Mouse (Mus musculus): ENCODE measurements at regions not wholly inside any gene's neighbourhood (a gene's known extent, or its start where the extent isn't known, plus 50 kb on each side); places are given as distances from the start of the nearest gene placed in this dataset.

GRCm38 (mm10) chr8:126790214-126790613 lies 155.4 kb downstream of the Tomm20 start:
- peaks cover 7% of the 10 kb centered on the region for H3K9me3 ChIP-seq (replicated peaks; ENCODE audit: low read length)
- H3K4me3 ChIP-seq (replicated peaks in 1 of 3; ENCODE audit: low read depth in 2 of 3, low read length in 2 of 3, poor library complexity in 1 of 3) = no peak overlapping the region
- in situ Hi-C loops (cut with MboI; ENCODE audit: low pct_ligation_motif_present, low pct_unique_long_range_greater_than_20kb, low sequenced_read_pairs) = no loop called here
- TF ChIP-seq BHLHE40 (IDR thresholded peaks at IDR 0.05; ENCODE audit: low read depth, low read length) (no peak), CHD1 (IDR thresholded peaks at IDR 0.05; ENCODE audit: low read depth, low read length) (no peak), RAD21 (IDR thresholded peaks at IDR 0.05; ENCODE audit: low read depth, low read length) (no peak), PAX5 (IDR thresholded peaks at IDR 0.05; ENCODE audit: low read length) (no peak), HCFC1 (IDR thresholded peaks at IDR 0.05; ENCODE audit: low read depth, low read length) (no peak), ZC3H11A (IDR thresholded peaks at IDR 0.05; ENCODE audit: low read depth, low read length) (no peak), KAT2A (IDR thresholded peaks at IDR 0.05; ENCODE audit: insufficient replicate concordance, low read length) (no peak), MEF2A (IDR thresholded peaks at IDR 0.05; ENCODE audit: borderline replicate concordance, low read depth, low read length) (no peak), MAX (IDR thresholded peaks at IDR 0.05; ENCODE audit: low read length) (no peak), EP300 (IDR thresholded peaks at IDR 0.05; ENCODE audit: low read length) (no peak), ETS1 (conservative IDR thresholded peaks at IDR 0.05; ENCODE audit: low read depth, low read length) (no peak), CHD2 (IDR thresholded peaks at IDR 0.05; ENCODE audit: low read length) (no peak), TBP (conservative IDR thresholded peaks at IDR 0.05; ENCODE audit: low read depth, low read length) (no peak), TCF12 (IDR thresholded peaks at IDR 0.05; ENCODE audit: low read depth, low read length) (no peak), ZNF384 (IDR thresholded peaks at IDR 0.05; ENCODE audit: low read depth, low read length) (no peak), GABPA (IDR thresholded peaks at IDR 0.05; ENCODE audit: insufficient replicate concordance, low read depth, low read length) (no peak), SMC3 (IDR thresholded peaks at IDR 0.05; ENCODE audit: low read depth, low read length) (no peak)
- no peak overlapping the region for H3K27ac ChIP-seq (ENCODE audit: insufficient read depth, low read depth)
- peaks cover 0 to 2% of the 10 kb centered on the region in 2 experiments for H3K36me3 ChIP-seq (replicated peaks in 1 of 2; ENCODE audit: control insufficient read depth in 1 of 2, insufficient read depth in 1 of 2, low read length in 1 of 2)
- H3K4me1 ChIP-seq (ENCODE audit: control insufficient read depth in 1 of 2, insufficient read depth in 2 of 2) = peaks cover 27 to 35% of the 10 kb centered on the region in 2 experiments
- H3K9ac ChIP-seq (ENCODE audit: insufficient read depth, low read depth) = no peak overlapping the region
- H3K79me2 ChIP-seq (replicated peaks; ENCODE audit: control insufficient read depth, extremely low read depth, insufficient read depth, poor library complexity, severe bottlenecking) = no peaks in the 10 kb centered on the region
- dilution Hi-C loops (cut with MboI; ENCODE audit: extremely low pct_ligation_motif_present, extremely low pct_unique_long_range_greater_than_20kb, low sequenced_read_pairs) = no loop called here
- H3K27me3 ChIP-seq (replicated peaks) = no peaks in the 10 kb centered on the region
- no peak for DNase-seq (ENCODE audit: extremely low read depth)
- H3K4me2 ChIP-seq (ENCODE audit: insufficient read depth, low read depth, poor library complexity, severe bottlenecking) = no peak overlapping the region

GRCm38 (mm10) chr8:126789076-126789475 lies 156.6 kb downstream of the Tomm20 start:
- dilution Hi-C loops (cut with MboI; ENCODE audit: extremely low pct_ligation_motif_present, extremely low pct_unique_long_range_greater_than_20kb, low sequenced_read_pairs) = no loop called here
- DNase-seq (ENCODE audit: extremely low read depth) = no peak

More at GRCm38 (mm10) chr8:126789076-126789475, 156.6 kb downstream of the Tomm20 start:
- H3K9ac ChIP-seq (ENCODE audit: insufficient read depth, low read depth) = no peak overlapping the region
- H3K27me3 ChIP-seq (replicated peaks) = no peaks in the 10 kb centered on the region
- peaks cover 18 to 36% of the 10 kb centered on the region in 2 experiments for H3K4me1 ChIP-seq (ENCODE audit: control insufficient read depth in 1 of 2, insufficient read depth in 2 of 2)
- H3K4me2 ChIP-seq (ENCODE audit: insufficient read depth, low read depth, poor library complexity, severe bottlenecking) = no peak overlapping the region
- no peaks in the 10 kb centered on the region for H3K79me2 ChIP-seq (replicated peaks; ENCODE audit: control insufficient read depth, extremely low read depth, insufficient read depth, poor library complexity, severe bottlenecking)
- no peaks in the 10 kb centered on the region for H3K36me3 ChIP-seq (replicated peaks in 1 of 2; ENCODE audit: control insufficient read depth in 1 of 2, insufficient read depth in 1 of 2, low read length in 1 of 2)
- H3K4me3 ChIP-seq (replicated peaks in 1 of 3; ENCODE audit: low read depth in 2 of 3, low read length in 2 of 3, poor library complexity in 1 of 3) = no peak overlapping the region
- TF ChIP-seq MYC (IDR thresholded peaks at IDR 0.05; ENCODE audit: low read depth, low read length) (no peak), ZC3H11A (IDR thresholded peaks at IDR 0.05; ENCODE audit: low read depth, low read length) (no peak), EP300 (IDR thresholded peaks at IDR 0.05; ENCODE audit: low read length) (no peak), IRF4 (IDR thresholded peaks at IDR 0.05; ENCODE audit: low read depth, low read length) (no peak), MXI1 (IDR thresholded peaks at IDR 0.05; ENCODE audit: low read depth, low read length) (no peak), UBTF (IDR thresholded peaks at IDR 0.05; ENCODE audit: low read depth, low read length) (no peak), ETS1 (conservative IDR thresholded peaks at IDR 0.05; ENCODE audit: low read depth, low read length) (no peak), PAX5 (IDR thresholded peaks at IDR 0.05; ENCODE audit: low read length) (no peak), SMC3 (IDR thresholded peaks at IDR 0.05; ENCODE audit: low read depth, low read length) (no peak), MAZ (IDR thresholded peaks at IDR 0.05; ENCODE audit: low read depth, low read length) (no peak), ELF1 (IDR thresholded peaks at IDR 0.05; ENCODE audit: low read depth, low read length) (no peak), ZNF384 (IDR thresholded peaks at IDR 0.05; ENCODE audit: low read depth, low read length) (no peak), ZKSCAN1 (IDR thresholded peaks at IDR 0.05; ENCODE audit: borderline replicate concordance, low read depth, low read length) (no peak), BHLHE40 (IDR thresholded peaks at IDR 0.05; ENCODE audit: low read depth, low read length) (no peak), ZMIZ1 (IDR thresholded peaks at IDR 0.05; ENCODE audit: low read depth, low read length) (no peak)
- no peak overlapping the region for H3K27ac ChIP-seq (ENCODE audit: insufficient read depth, low read depth)
- peaks cover 7% of the 10 kb centered on the region for H3K9me3 ChIP-seq (replicated peaks; ENCODE audit: low read length)
- in situ Hi-C loops (cut with MboI; ENCODE audit: low pct_ligation_motif_present, low pct_unique_long_range_greater_than_20kb, low sequenced_read_pairs) = no loop called here
